Mouse (Mus musculus) intestine, embryonic 16.5 days (tissue): ENCODE data around the gene Tspan32. TPM values are rescaled to one million over a fixed set of nuclear protein-coding genes. Genes with fewer than 3 reads are reported as not detected.
A peak's percentile ranks its signal among the peaks of the same experiment; 100 is the strongest.

ENCODE experiments used
- ATAC-seq: fragments of 200-750 bp; cut with Nextera tagmentation; 2 replicates; pipeline ENCODE4 v1.8.0; 2017; ENCODE audit warnings: moderate TSS enrichment, moderate library complexity
- H3K27ac ChIP-seq: fragments of 300-500 bp; sonication (generic); 2 replicates; pipeline ENCODE4 v1.5.1; 2014; ENCODE audit warnings: mild to moderate bottlenecking, low read length
- H3K27me3 ChIP-seq: fragments of 300-500 bp; sonication (generic); replicated peaks from 2 replicates; pipeline ENCODE4 v1.6.1; 2014; ENCODE audit warnings: low read length, control low read depth, mixed read lengths; ENCODE audit not compliant: control insufficient read depth, insufficient read depth
- H3K36me3 ChIP-seq: fragments of 300-500 bp; sonication (generic); 2 replicates; pipeline ENCODE4 v1.6.1; 2014; ENCODE audit warnings: low read length, control low read depth; ENCODE audit not compliant: control insufficient read depth, insufficient read depth
- H3K4me1 ChIP-seq: fragments of 300-500 bp; sonication (generic); 2 replicates; pipeline ENCODE4 v1.6.1; 2014; ENCODE audit warnings: low read length, control low read depth, mixed read lengths; ENCODE audit not compliant: control insufficient read depth, insufficient read depth
- H3K4me2 ChIP-seq: fragments of 300-500 bp; sonication (generic); 2 replicates; pipeline ENCODE4 v1.6.1; 2014; ENCODE audit warnings: low read depth, low read length, control low read depth
- H3K4me3 ChIP-seq: fragments of 300-500 bp; sonication (generic); 2 replicates; pipeline ENCODE4 v1.5.1; 2014; ENCODE audit warnings: mild to moderate bottlenecking, low read length
- H3K9ac ChIP-seq: fragments of 300-500 bp; sonication (generic); 2 replicates; pipeline ENCODE4 v1.6.1; 2014; ENCODE audit warnings: low read depth, low read length
- H3K9me3 ChIP-seq: fragments of 300-500 bp; sonication (generic); 2 replicates; pipeline ENCODE4 v1.6.1; 2016; ENCODE audit warnings: low read length, control low read depth; ENCODE audit not compliant: control insufficient read depth
- WGBS: fragments of 180-500 bp; shearing (Covaris S2); extraction: QIAGEN DNeasy Blood & Tissue Kit; methylation state at CpG from one replicate; pipeline ENCODE4 v1.1.7; 2014; 5-methylcytosine and 5-hydroxymethylcytosine counted together
- polyA plus RNA-seq: library from polyadenylated mRNA; unstranded; fragments of >200 nt; fragmentation: Nextera tagmentation; extraction: Ambion mirVana; gene quantifications from 2 replicates; pipeline ENCODE4 v1.2.1, GENCODE M21; 2015

The Tspan32 gene
- polyA plus RNA-seq, 1 experiment from 2014 or later = 3.1 TPM

DNA sequence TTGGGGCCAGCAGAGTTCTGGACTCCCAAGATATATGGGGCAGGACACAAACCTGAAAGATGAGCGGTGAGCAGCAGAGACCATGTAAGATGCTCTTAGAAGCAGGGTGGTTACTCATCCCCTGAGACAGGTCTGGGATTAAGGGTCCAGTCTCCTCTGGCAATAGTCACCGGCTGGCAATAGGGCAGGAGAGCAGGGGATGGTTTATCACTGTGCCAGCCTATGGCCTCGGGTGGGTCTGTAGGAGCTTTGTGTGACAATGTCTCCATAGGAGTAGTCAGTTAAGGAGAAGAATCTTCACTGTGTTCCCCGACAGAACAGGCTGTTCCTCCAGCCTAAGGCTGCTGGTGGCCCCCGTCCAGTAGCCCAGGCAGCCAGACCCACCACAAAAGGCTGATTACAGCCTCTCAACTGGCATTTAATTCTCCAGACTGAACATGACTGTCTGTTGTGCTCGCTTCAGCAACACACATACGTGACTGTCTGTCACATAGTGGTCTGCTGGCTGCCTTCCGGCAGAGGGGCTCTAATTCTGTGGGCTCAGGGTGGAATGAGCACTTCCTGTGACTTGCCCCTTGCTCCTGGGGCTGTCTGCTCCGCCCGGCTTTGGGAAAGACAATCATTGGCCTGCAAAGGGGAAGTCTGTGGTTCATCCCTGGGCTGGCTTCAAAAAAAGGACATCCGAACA, 50.8 kb downstream of the Tspan32 start:
- peaks cover 56% of the 10 kb centered on the region for H3K4me1 ChIP-seq
- no peaks in the 10 kb centered on the region for H3K36me3 ChIP-seq
- 0 out of 2 replicates have a peak, but pooled peaks cover 4% of the 10 kb centered on the region for H3K27me3 ChIP-seq
- no peak for ATAC-seq
- H3K9ac ChIP-seq = peak overlapping the region; percentile 34; the same call in 1 of the 2 replicates
- H3K4me3 ChIP-seq = no peak overlapping the region
- H3K4me2 ChIP-seq = peak overlapping the region; percentile 91
- 70% methylated on average over 11 of the region's 11 CpGs for WGBS
- H3K27ac ChIP-seq = 0 out of 2 replicates have a peak overlapping the region, but pooled peaks have one; percentile 9
- H3K9me3 ChIP-seq = no peaks in the 10 kb centered on the region

GRCm38 (mm10) chr7:143057023-143057422, 52.2 kb downstream of the Tspan32 start:
- Histone ChIP-seq H3K36me3 (no peaks in the 10 kb centered on the region), H3K4me2 (0 out of 2 replicates have a peak overlapping the region, but pooled peaks have one; percentile 35), H3K27ac (peak overlapping the region; percentile 67), H3K27me3 (0 out of 2 replicates have a peak, but pooled peaks cover 4% of the 10 kb centered on the region), H3K4me3 (no peak overlapping the region), H3K4me1 (peaks cover 56% of the 10 kb centered on the region), H3K9ac (no peak overlapping the region), H3K9me3 (no peaks in the 10 kb centered on the region)
- no peak for ATAC-seq
- WGBS = 72% methylated on average over 5 of the region's 5 CpGs

GRCm38 (mm10) chr7:143057667-143058220, 52.9 kb downstream of the Tspan32 start:
- peaks cover 58% of the 10 kb centered on the region for H3K4me1 ChIP-seq

DNA sequence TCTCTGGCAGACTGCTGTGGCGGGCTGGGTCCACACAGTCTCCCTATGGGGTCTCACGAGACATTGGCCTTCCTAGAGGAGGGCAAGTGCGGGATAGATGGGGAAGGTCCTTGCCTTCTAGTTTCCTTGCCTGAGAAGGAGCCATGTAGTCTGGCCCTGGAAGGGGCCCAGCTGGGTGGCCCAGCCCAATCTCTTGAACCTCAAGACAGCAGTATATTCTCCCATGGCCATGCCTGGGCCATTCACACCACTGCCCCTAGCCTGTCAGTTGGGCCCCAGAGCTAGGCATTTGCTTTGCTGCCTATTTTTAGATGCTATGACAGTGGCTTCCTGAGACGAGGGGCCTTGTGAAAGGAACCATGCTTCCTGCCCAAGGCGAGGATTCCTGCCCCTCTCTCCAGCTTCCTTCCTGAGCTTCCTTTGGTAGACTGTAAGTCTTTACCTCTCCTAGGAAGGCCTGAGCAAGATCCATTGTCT, 53.4 kb downstream of the Tspan32 start:
- WGBS = 54% methylated on average over 5 of the region's 5 CpGs
- Histone ChIP-seq H3K4me2 (peak overlapping the region; percentile 35), H3K4me3 (no peak overlapping the region), H3K9me3 (no peaks in the 10 kb centered on the region), H3K36me3 (no peaks in the 10 kb centered on the region), H3K9ac (peak overlapping the region; percentile 30; the same call in 1 of the 2 replicates), H3K27me3 (0 out of 2 replicates have a peak, but pooled peaks cover 4% of the 10 kb centered on the region), H3K27ac (peak overlapping the region; percentile 67), H3K4me1 (peaks cover 58% of the 10 kb centered on the region)
- peak; percentile 0; the same call in 1 of the 2 replicates for ATAC-seq

More at GRCm38 (mm10) chr7:143057667-143058220, 52.9 kb downstream of the Tspan32 start:
- peak overlapping the region; percentile 67 for H3K27ac ChIP-seq
- H3K27me3 ChIP-seq = 0 out of 2 replicates have a peak, but pooled peaks cover 4% of the 10 kb centered on the region
- H3K4me2 ChIP-seq = peak overlapping the region; percentile 35
- no peak overlapping the region for H3K4me3 ChIP-seq
- H3K9ac ChIP-seq = peak overlapping the region; percentile 30
- no peaks in the 10 kb centered on the region for H3K36me3 ChIP-seq
- 53% methylated on average over 9 of the region's 9 CpGs for WGBS
- ATAC-seq = peak; percentile 57
- no peaks in the 10 kb centered on the region for H3K9me3 ChIP-seq

- H3K4me1 ChIP-seq = peaks cover 51% of the 10 kb centered on the region
Observed at GRCm38 (mm10) chr7:143059202-143059870, 54.5 kb downstream of the Tspan32 start.

GRCm38 (mm10) chr7:143062704-143063103, 57.9 kb downstream of the Tspan32 start:
- Histone ChIP-seq H3K4me2 (no peak overlapping the region), H3K4me3 (no peak overlapping the region), H3K9me3 (no peaks in the 10 kb centered on the region), H3K27me3 (0 out of 2 replicates have a peak, but pooled peaks cover 4% of the 10 kb centered on the region), H3K4me1 (peaks cover 19% of the 10 kb centered on the region), H3K9ac (no peak overlapping the region), H3K36me3 (peaks cover 19% of the 10 kb centered on the region), H3K27ac (no peak overlapping the region)
- WGBS = 59% methylated on average over 2 of the region's 2 CpGs
- 0 out of 2 replicates have a peak, but pooled peaks have one; percentile 24 for ATAC-seq

More at GRCm38 (mm10) chr7:143059202-143059870, 54.5 kb downstream of the Tspan32 start:
- no peak for ATAC-seq
- no peak overlapping the region for H3K4me2 ChIP-seq
- 64% methylated on average over 5 of the region's 5 CpGs for WGBS
- 0 out of 2 replicates have a peak overlapping the region, but pooled peaks have one; percentile 15 for H3K9ac ChIP-seq
- H3K4me3 ChIP-seq = no peak overlapping the region
- no peaks in the 10 kb centered on the region for H3K9me3 ChIP-seq
- H3K27me3 ChIP-seq = 0 out of 2 replicates have a peak, but pooled peaks cover 4% of the 10 kb centered on the region
- H3K27ac ChIP-seq = peak overlapping the region; percentile 49
- no peaks in the 10 kb centered on the region for H3K36me3 ChIP-seq

DNA sequence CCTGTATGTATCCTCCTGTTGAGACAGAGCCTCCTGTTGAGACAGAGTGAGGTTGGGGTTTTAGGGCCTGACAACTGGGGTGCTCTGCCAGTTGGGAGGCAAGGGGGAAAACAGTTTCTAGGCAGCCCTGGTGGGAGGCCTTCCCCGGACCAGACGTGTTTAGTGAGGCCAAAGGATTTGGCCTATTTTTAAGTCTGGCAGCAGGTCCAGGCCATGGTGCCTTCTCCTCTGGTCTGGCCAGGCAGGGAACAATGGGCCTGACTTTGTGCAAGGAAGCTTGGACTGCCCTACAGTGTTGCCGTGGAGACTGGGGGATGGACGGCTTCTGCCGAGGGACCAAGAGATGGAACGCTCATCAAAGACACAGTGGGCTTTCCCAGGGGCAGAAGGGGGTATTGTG, 59.4 kb downstream of the Tspan32 start:
- Histone ChIP-seq H3K9me3 (no peaks in the 10 kb centered on the region), H3K4me3 (no peak overlapping the region), H3K4me1 (peaks cover 12% of the 10 kb centered on the region), H3K27me3 (0 out of 2 replicates have a peak, but pooled peaks cover 1% of the 10 kb centered on the region), H3K9ac (0 out of 2 replicates have a peak overlapping the region, but pooled peaks have one; percentile 19), H3K27ac (no peak overlapping the region), H3K4me2 (no peak overlapping the region), H3K36me3 (peaks cover 19% of the 10 kb centered on the region)
- ATAC-seq = no peak
- WGBS = 77% methylated on average over 6 of the region's 6 CpGs

GRCm38 (mm10) chr7:143065692-143066091, 60.8 kb downstream of the Tspan32 start:
- H3K36me3 ChIP-seq = peaks cover 19% of the 10 kb centered on the region
- ATAC-seq = no peak

GRCm38 (mm10) chr7:143067469-143067868, 62.6 kb downstream of the Tspan32 start:
- WGBS = 70% methylated on average over 2 of the region's 2 CpGs
- Histone ChIP-seq H3K27ac (no peak overlapping the region), H3K9ac (no peak overlapping the region; the same call in 1 of the 2 replicates), H3K9me3 (no peaks in the 10 kb centered on the region), H3K4me2 (no peak overlapping the region), H3K4me3 (no peak overlapping the region), H3K4me1 (peaks cover 16% of the 10 kb centered on the region), H3K27me3 (no peaks in the 10 kb centered on the region), H3K36me3 (peaks cover 19% of the 10 kb centered on the region)
- ATAC-seq = no peak

More at GRCm38 (mm10) chr7:143065692-143066091, 60.8 kb downstream of the Tspan32 start:
- Histone ChIP-seq H3K4me1 (peaks cover 19% of the 10 kb centered on the region), H3K4me3 (no peak overlapping the region), H3K27me3 (no peaks in the 10 kb centered on the region), H3K27ac (no peak overlapping the region), H3K9me3 (no peaks in the 10 kb centered on the region), H3K4me2 (no peak overlapping the region), H3K9ac (no peak overlapping the region)
- 85% methylated on average over 2 of the region's 2 CpGs for WGBS
